Mouse (Mus musculus): ENCODE data around the gene Cntf.
"Not testable (repeated sequence)": the region's sequence is repeated elsewhere in the genome, so short reads cannot be mapped to it uniquely, and the experiment has no call there.

Gene Cntf

GRCm38 (mm10) chr19:12762212-12763130 is 3.0 kb downstream of the Cntf start:
- peak; percentile 9 for DNase-seq

GRCm38 (mm10) chr19:12759656-12760055 is 5.8 kb downstream of the Cntf start:
- peak; percentile 48 for DNase-seq

GRCm38 (mm10) chr19:12758936-12759478 is 6.4 kb downstream of the Cntf start:
- DNase-seq: no peak

- no peak for DNase-seq
These were observed 9.1 kb downstream of the Cntf start for GRCm38 (mm10) chr19:12756286-12756685.

GRCm38 (mm10) chr19:12731950-12732349 is 33.5 kb downstream of the Cntf start:
- DNase-seq: no peak

GRCm38 (mm10) chr19:12731036-12731435 is 34.4 kb downstream of the Cntf start:
- DNase-seq: no peak

GRCm38 (mm10) chr19:12725851-12726250 is 39.6 kb downstream of the Cntf start:
- no peak for DNase-seq

GRCm38 (mm10) chr19:12722308-12722707 is 43.1 kb downstream of the Cntf start:
- DNase-seq: peak; percentile 53

GRCm38 (mm10) chr19:12721596-12721995 is 43.8 kb downstream of the Cntf start:
- DNase-seq: not testable (repeated sequence)

GRCm38 (mm10) chr19:12720919-12721318 is 44.5 kb downstream of the Cntf start:
- DNase-seq: peak; percentile 3

- DNase-seq: no peak
These were observed 45.0 kb downstream of the Cntf start for GRCm38 (mm10) chr19:12720463-12720862.

GRCm38 (mm10) chr19:12719189-12719588 is 46.2 kb downstream of the Cntf start:
- DNase-seq: no peak
